Mouse (Mus musculus) stomach, embryonic 16.5 days (tissue): Measurements from ENCODE around the gene Cabp1. TPM values are rescaled to one million over a fixed set of nuclear protein-coding genes. Genes with fewer than 3 reads are reported as not detected.

Experiments used
- ATAC-seq: fragments of 200-750 bp; cut with Nextera tagmentation; 2 replicates; pipeline ENCODE4 v1.8.0; 2017; ENCODE audit warnings: moderate number of reproducible peaks, moderate TSS enrichment; ENCODE audit not compliant: insufficient read depth, low FRiP score
- H3K27ac ChIP-seq: fragments of 300-500 bp; sonication (generic); 2 replicates; pipeline ENCODE4 v1.5.1; 2014; ENCODE audit warnings: low read length
- H3K27me3 ChIP-seq: fragments of 300-500 bp; sonication (generic); 2 replicates; pipeline ENCODE4 v1.6.1; 2014; ENCODE audit warnings: low read length, control low read depth, mixed read lengths; ENCODE audit not compliant: control insufficient read depth, insufficient read depth
- H3K36me3 ChIP-seq: fragments of 300-500 bp; sonication (generic); 2 replicates; pipeline ENCODE4 v1.6.1; 2014; ENCODE audit warnings: low read length; ENCODE audit not compliant: control insufficient read depth, insufficient read depth
- H3K4me1 ChIP-seq: fragments of 300-500 bp; sonication (generic); 2 replicates; pipeline ENCODE4 v1.6.1; 2014; ENCODE audit warnings: low read length, control low read depth, mixed read lengths; ENCODE audit not compliant: control insufficient read depth, insufficient read depth
- H3K4me2 ChIP-seq: fragments of 300-500 bp; sonication (generic); 2 replicates; pipeline ENCODE4 v1.6.1; 2014; ENCODE audit warnings: low read depth, low read length, mixed read lengths
- H3K4me3 ChIP-seq: fragments of 300-500 bp; sonication (generic); replicated peaks from 2 replicates; pipeline ENCODE4 v1.5.1; 2014; ENCODE audit warnings: mild to moderate bottlenecking, low read length
- H3K9ac ChIP-seq: fragments of 300-500 bp; sonication (generic); 2 replicates; pipeline ENCODE4 v1.6.1; 2014; ENCODE audit warnings: low read length
- H3K9me3 ChIP-seq: fragments of 300-500 bp; sonication (generic); replicated peaks from 2 replicates; pipeline ENCODE4 v1.6.1; 2016; ENCODE audit warnings: low read length, control low read depth; ENCODE audit not compliant: control insufficient read depth
- WGBS: fragments of 180-500 bp; shearing (Covaris S2); extraction: QIAGEN DNeasy Blood & Tissue Kit; methylation state at CpG from one replicate; pipeline ENCODE4 v1.1.7; 2014; 5-methylcytosine and 5-hydroxymethylcytosine counted together
- polyA plus RNA-seq: library from polyadenylated mRNA; unstranded; fragments of >200 nt; fragmentation: Nextera tagmentation; extraction: Ambion mirVana; gene quantifications from 2 replicates; pipeline ENCODE4 v1.2.1, GENCODE M21; 2015

Cabp1 gene
- polyA plus RNA-seq, 1 experiment from 2014 or later, result 1.4 TPM

DNA sequence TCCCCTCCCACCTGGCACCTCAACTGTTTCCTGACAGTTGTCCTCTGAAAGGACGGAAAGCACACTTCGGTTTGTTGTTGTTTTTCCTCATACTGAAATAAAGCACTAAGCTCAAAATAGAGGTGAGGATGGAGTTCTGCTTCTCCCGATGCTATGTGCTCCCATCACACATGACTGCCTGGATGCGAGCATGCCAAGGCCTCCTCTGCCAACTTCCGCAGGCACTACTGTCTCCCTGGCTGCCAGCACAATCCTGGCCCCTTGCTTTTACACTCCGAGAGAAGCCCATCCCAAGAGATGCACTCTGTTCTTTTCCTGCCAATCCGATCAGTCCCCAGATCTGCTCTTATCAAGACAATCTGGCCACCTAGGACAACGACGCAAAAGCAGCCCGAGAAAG, 50.6 kb downstream of the Cabp1 start:
- H3K9ac ChIP-seq, result no peak overlapping the region
- no peak overlapping the region for H3K27ac ChIP-seq
- H3K9me3 ChIP-seq, result no peaks in the 10 kb centered on the region
- H3K4me1 ChIP-seq, result no peaks in the 10 kb centered on the region
- H3K4me3 ChIP-seq, result no peak overlapping the region
- H3K36me3 ChIP-seq, result peaks cover 4% of the 10 kb centered on the region; the same call in 1 of the 2 replicates
- ATAC-seq, result no peak
- no peaks in the 10 kb centered on the region for H3K27me3 ChIP-seq
- H3K4me2 ChIP-seq, result no peak overlapping the region
- WGBS, result 70% methylated on average over 10 of the region's 10 CpGs

DNA sequence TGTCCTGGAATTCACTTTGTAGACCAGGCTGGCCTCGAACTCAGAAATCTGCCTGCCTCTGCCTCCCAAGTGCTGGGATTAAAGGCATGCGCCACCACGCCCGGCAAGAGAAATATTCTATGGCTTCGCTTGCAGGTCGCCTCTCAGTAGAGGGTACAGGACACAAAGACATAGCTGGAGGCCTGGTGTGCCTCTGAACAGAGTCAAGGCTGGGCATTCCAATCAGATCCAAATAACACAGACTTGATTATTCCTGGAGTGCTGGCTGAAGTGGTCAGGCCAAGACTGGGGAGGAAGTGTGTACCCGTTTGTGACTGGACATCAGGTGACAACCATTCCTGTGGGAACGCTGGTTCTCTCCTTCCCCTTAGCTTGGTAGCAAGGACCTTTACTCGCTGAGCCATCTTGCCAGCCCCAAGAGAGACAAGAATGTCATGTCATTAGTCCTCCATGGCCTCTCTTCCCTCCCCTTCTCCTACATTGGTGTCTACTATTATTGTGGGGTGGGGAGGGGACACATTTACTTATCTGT, 51.9 kb downstream of the Cabp1 start:
- Histone ChIP-seq H3K4me1 (no peaks in the 10 kb centered on the region), H3K4me3 (no peak overlapping the region), H3K27me3 (no peaks in the 10 kb centered on the region), H3K9ac (no peak overlapping the region), H3K4me2 (no peak overlapping the region), H3K9me3 (no peaks in the 10 kb centered on the region), H3K27ac (no peak overlapping the region), H3K36me3 (peaks cover 4% of the 10 kb centered on the region; the same call in 1 of the 2 replicates)
- WGBS, result 88% methylated on average over 9 of the region's 9 CpGs
- ATAC-seq, result no peak

DNA sequence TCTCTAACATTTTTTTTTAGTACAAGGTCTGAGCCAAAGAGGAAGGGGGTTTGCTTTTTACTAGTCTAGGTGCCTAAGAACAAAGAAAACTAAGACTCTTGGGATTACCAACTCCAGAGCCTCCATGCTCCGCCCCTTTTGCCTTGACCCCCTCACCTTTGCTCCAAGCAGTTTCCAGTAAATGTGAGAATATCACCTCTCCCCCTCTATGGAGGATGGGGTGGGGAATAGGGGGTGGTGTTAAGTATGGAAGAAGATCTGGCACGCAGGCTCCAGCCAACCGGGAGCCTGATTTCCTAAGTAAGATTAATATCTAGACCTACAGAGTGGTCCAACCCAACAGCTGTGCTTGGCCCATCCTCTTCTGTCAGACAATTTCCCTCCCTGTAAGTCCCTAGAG, 53.5 kb downstream of the Cabp1 start:
- Histone ChIP-seq H3K4me3 (no peak overlapping the region), H3K36me3 (0 out of 2 replicates have a peak, but pooled peaks cover 4% of the 10 kb centered on the region), H3K4me2 (no peak overlapping the region), H3K9ac (no peak overlapping the region), H3K27me3 (no peaks in the 10 kb centered on the region), H3K27ac (no peak overlapping the region), H3K9me3 (no peaks in the 10 kb centered on the region), H3K4me1 (no peaks in the 10 kb centered on the region)
- peak; percentile 28; the same call in 1 of the 2 replicates for ATAC-seq
- WGBS, result 56% methylated on average over 3 of the region's 3 CpGs

DNA sequence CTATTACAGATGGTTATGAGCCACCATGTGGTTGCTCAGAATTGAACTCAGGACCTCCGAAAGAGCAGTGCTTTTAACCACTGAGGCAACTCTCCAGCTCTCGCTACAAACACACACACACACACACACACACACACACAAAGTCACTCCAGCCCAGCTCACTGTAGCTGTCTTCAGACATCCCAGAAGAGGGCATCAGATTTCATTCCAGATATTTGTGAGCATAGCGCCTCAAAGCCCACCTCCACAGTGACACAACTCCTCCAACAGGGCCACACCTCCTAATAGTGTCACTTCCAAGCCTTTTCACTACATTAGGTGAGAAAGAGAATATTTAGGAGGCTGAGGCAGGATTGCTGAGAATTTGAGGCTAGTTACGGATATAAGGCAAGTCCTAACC, 55.1 kb downstream of the Cabp1 start:
- Histone ChIP-seq H3K27me3 (no peaks in the 10 kb centered on the region), H3K4me2 (no peak overlapping the region), H3K9ac (no peak overlapping the region), H3K4me3 (no peak overlapping the region), H3K27ac (no peak overlapping the region), H3K9me3 (no peaks in the 10 kb centered on the region), H3K4me1 (0 out of 2 replicates have a peak, but pooled peaks cover under 1% of the 10 kb centered on the region), H3K36me3 (0 out of 2 replicates have a peak, but pooled peaks cover 4% of the 10 kb centered on the region)
- no peak for ATAC-seq
- WGBS, result 62% methylated on average over 4 of the region's 4 CpGs

DNA sequence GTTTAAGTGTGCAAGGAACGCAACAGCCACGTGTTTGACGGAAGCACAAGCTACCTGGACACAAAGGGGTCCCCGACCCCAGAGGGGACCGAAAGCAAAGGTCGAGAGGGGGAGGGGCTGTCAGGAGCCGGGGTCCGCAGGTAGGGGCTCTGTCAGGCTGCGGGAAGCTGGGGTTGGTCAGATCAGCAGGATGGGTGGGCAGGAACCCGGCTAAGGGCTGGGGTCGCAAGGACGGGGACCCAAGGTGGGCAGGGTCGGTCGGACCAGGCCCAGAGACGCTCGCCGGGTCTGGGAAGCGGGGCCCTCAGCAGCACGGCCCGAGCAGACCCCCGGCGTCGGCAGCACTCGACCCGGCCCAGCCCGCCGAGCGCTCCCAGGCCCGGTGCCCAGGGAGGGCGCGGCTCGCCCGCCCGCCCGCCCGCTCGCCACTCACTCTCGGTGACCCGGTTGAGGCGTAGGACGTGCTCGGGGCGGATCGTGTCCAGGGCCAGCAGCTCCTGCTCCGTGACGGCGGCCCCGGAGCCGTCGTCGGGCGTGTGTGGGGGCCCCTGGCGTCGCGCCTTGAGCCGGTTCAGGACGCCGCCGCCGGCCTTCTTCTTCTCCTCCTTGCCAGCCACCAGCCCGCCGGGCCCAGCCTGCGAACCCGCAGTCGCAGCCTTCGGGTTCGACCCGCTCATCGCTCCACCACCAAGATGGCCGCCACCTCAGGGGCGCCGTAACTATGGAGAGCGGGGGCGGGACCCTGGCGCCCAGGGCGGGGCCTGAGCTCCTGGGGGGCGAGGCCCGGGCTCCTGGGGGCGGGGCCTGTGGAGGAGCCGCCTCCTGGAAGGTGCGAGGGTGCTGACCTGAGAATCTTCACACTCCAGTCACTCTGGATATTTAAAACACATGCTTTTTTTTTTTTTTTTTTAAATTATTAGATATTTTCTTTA, 59.7 kb downstream of the Cabp1 start, which contains the start of gene Unc119b:
Gene Unc119b, minus strand, starts transcription at position 742 of the 932 bp plus-strand sequence.
- Histone ChIP-seq H3K27me3 (no peaks in the 10 kb centered on the region), H3K4me3 (peak within 1 kb of the TSS; percentile 86), H3K4me2 (peak within 1 kb of the TSS; percentile 99), H3K4me1 (peaks cover 10% of the 10 kb centered on the region), H3K9ac (peak within 1 kb of the TSS; percentile 89), H3K27ac (0 out of 2 replicates have a peak within 1 kb of the TSS, but pooled peaks have one; percentile 3), H3K9me3 (no peaks in the 10 kb centered on the region), H3K36me3 (no peaks in the 10 kb centered on the region)
- peak; percentile 96 for ATAC-seq
- WGBS, result under 1% methylated on average over 77 of the region's 81 CpGs

DNA sequence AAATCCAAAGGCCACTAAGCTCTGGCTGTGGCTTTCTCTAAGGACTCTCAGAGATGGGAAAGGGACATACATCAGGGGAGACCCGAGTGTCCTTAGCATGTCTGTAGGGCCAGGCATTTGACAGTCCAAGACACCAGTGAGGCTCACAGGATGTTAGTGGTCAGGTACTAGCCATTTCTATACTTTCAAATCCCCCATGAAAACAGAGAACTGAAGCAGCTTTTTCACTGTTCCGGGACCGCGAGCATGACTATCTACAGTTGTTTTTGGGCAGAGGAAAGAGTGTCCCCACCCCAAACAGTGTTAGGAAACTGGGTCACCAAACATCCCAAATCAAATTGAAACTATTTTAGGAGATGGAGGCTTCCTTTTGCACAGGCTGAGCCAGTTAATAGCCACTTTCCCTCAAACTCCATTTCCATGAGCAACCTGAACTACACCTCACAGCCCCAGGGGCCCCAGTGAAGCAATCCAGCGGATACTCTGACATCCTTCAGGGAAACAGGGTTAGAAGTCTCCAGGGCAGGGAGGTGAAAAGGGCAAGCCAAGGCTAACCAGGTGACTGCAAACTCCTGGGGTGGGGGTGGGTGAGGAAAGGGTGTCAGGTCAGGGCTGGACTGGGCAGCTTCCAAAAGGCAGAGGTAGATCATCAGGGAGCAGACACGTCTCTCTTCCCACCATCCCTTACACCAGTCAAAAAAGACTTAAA, 60.7 kb downstream of the Cabp1 start:
- no peaks in the 10 kb centered on the region for H3K27me3 ChIP-seq
- peak overlapping the region; percentile 99 for H3K4me2 ChIP-seq
- no peaks in the 10 kb centered on the region for H3K9me3 ChIP-seq
- peak overlapping the region; percentile 86 for H3K4me3 ChIP-seq
- no peak for ATAC-seq
- H3K36me3 ChIP-seq, result no peaks in the 10 kb centered on the region
- H3K27ac ChIP-seq, result no peak overlapping the region
- H3K9ac ChIP-seq, result peak overlapping the region; percentile 89; the same call in 1 of the 2 replicates
- H3K4me1 ChIP-seq, result peaks cover 10% of the 10 kb centered on the region
- WGBS, result 61% methylated on average over 6 of the region's 6 CpGs

DNA sequence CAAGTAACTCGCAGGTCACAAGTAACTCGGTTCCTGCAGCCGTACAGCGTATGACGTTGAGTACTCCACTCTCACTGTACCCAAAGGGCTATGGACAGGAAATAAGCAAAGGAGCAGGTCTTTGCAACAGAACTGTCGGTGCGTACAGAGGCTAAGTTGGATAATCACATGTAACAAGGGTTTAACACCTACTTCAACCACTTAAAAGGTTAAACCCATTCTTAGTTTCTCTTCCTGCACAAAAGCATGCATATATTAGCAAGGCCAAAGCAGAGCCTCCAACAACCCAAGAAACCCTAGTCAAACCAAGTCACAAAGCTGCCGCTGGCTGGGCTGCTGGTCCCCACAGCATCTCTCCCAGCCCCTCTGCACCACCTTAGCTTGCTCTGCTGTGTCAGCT, 61.7 kb downstream of the Cabp1 start:
- H3K36me3 ChIP-seq, result peaks cover 3% of the 10 kb centered on the region; the same call in 1 of the 2 replicates
- H3K4me1 ChIP-seq, result peaks cover 10% of the 10 kb centered on the region
- no peak overlapping the region for H3K4me3 ChIP-seq
- no peaks in the 10 kb centered on the region for H3K27me3 ChIP-seq
- H3K27ac ChIP-seq, result no peak overlapping the region
- H3K9me3 ChIP-seq, result no peaks in the 10 kb centered on the region
- WGBS, result 93% methylated on average over 8 of the region's 8 CpGs
- no peak overlapping the region for H3K9ac ChIP-seq
- H3K4me2 ChIP-seq, result no peak overlapping the region
- ATAC-seq, result no peak

DNA sequence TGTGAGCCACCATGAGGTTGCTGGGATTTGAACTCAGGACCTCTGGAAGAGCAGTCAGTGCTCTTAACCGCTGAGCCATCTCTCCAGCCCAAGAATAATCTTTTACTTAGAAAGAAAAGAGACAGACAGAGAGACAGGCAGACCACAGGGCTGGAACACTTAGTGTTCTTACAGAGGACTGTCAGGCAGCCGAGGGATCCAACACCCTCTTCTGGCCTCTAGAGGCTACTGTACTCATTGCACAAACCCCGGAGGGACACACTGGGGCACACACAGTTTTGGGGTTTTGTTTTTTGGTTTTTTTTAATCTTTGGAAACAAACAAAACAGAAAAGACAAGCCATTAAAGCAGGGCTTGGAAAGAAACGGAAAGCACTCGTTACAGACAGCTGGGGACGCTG, 64.9 kb downstream of the Cabp1 start:
- Histone ChIP-seq H3K36me3 (peaks cover 3% of the 10 kb centered on the region; the same call in 1 of the 2 replicates), H3K9me3 (no peaks in the 10 kb centered on the region), H3K9ac (no peak overlapping the region), H3K4me3 (no peak overlapping the region), H3K27ac (no peak overlapping the region), H3K27me3 (no peaks in the 10 kb centered on the region), H3K4me1 (peaks cover 21% of the 10 kb centered on the region), H3K4me2 (no peak overlapping the region)
- ATAC-seq, result no peak
- WGBS, result 87% methylated on average over 6 of the region's 6 CpGs
